Mouse (Mus musculus): ENCODE measurements around the gene Ldah.

GRCm38 (mm10) chr12:8321506-8321905 lies 113.6 kb downstream of the Ldah start:
- no peak for TF ChIP-seq CTCF (IDR thresholded peaks at IDR 0.05)
- TF ChIP-seq POLR2A (IDR thresholded peaks at IDR 0.05; ENCODE audit: insufficient read depth, low read depth, low read length) = no peak
- no peak for TF ChIP-seq EP300 (IDR thresholded peaks at IDR 0.05; ENCODE audit: insufficient read depth, low read depth, low read length)

Data from heart, adult 2 months (tissue).